Mouse (Mus musculus): Measurements from ENCODE around the gene P2rx4.

Gene P2rx4

GRCm38 (mm10) chr5:122778231-122779226, 71.2 kb downstream of the P2rx4 start:
- in situ Hi-C loops (cut with MboI; ENCODE audit: low pct_unique_long_range_greater_than_20kb in 1 of 2, low sequenced_read_pairs in 2 of 2, unreplicated experiment in 1 of 2) = no loop called here
